ENCODE assay signal across 8 mouse cellular contexts in the genomic region with DNA sequence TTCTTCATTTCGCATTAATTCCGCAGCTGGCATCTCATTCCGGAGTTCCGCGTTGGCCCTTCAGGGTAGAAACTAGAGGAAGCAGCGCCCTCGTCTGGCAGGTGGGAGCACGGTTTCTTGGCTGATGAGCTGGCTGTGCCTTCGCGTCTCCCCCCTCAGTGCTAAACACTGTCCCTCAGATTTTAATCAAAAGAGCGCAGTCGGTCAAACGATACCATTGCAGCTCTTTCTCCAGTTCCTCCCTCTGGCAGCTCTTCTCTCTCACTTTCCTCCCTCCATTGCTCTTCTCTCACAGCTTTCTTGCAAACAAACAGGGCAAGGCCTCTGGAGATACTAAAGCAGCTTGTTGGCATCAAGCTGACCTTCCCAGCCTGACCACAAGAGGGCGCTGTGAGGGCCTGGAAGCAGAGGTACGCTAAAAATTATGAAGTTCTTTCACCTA. TPM values are rescaled to one million over a fixed set of nuclear protein-coding genes. Genes with fewer than 3 reads are reported as not detected.
DNase-seq lines count a peak whose midpoint lies in the region; ATAC-seq and TF ChIP-seq lines count a peak whose summit lies in the region.

No protein-coding gene starts in this region.

- no peak overlapping the region for H3K9ac ChIP-seq in MEL (ENCODE audit: control insufficient read depth, low read depth, low read length, poor library complexity, severe bottlenecking)
- no peak overlapping the region for H3K9ac ChIP-seq in forebrain, postnatal 0 days

- no peaks in the 10 kb centered on the region for H3K4me1 ChIP-seq in MEL (ENCODE audit: control insufficient read depth in 1 of 2, insufficient read depth in 2 of 2, low read length in 2 of 2)
- H3K4me1 ChIP-seq in forebrain, postnatal 0 days (ENCODE audit: insufficient read depth) = 0 out of 2 replicates have a peak, but pooled peaks cover 8% of the 10 kb centered on the region
- H3K4me1 ChIP-seq in lung, adult 2 months (ENCODE audit: control insufficient read depth, insufficient read depth, low read length) = no peaks in the 10 kb centered on the region

- H3K36me3 ChIP-seq in MEL (ENCODE audit: control insufficient read depth in 1 of 2, insufficient read depth in 2 of 2, low read length in 2 of 2) = no peaks in the 10 kb centered on the region
- no peaks in the 10 kb centered on the region for H3K36me3 ChIP-seq in forebrain, postnatal 0 days (ENCODE audit: insufficient read depth)

- H3K79me2 ChIP-seq in MEL (ENCODE audit: control insufficient read depth, insufficient read depth, low read length, poor library complexity) = no peaks in the 10 kb centered on the region

- no peak for TF ChIP-seq POLR2A in MEL (IDR thresholded peaks at IDR 0.05; ENCODE audit: control insufficient read depth in 1 of 2, insufficient read depth in 1 of 2, low read depth in 1 of 2, low read length in 2 of 2, poor library complexity in 1 of 2)
- TF ChIP-seq POLR2A in lung, adult 2 months (IDR thresholded peaks at IDR 0.05; ENCODE audit: borderline replicate concordance, extremely low read depth, low read depth, low read length) = no peak

- H3K4me3 ChIP-seq in MEL (ENCODE audit: control insufficient read depth in 1 of 2, insufficient read depth in 1 of 2, low read depth in 2 of 2, low read length in 2 of 2) = no peak overlapping the region
- H3K4me3 ChIP-seq in forebrain, postnatal 0 days (ENCODE audit: low read depth, low read length) = 0 out of 2 replicates have a peak overlapping the region, but pooled peaks have one; percentile 11
- H3K4me3 ChIP-seq in layer of hippocampus, adult 2 months = peak overlapping the region; percentile 28
- H3K4me3 ChIP-seq in lung, adult 2 months (replicated peaks; ENCODE audit: extremely low read depth, low read depth, low read length) = no peak overlapping the region

- peak; percentile 73 for DNase-seq in MEL (ENCODE audit: low read depth, low spot score)
- DNase-seq in cerebellum, adult 18-20 months = peak; percentile 94
- peak; percentile 89 for DNase-seq in forebrain, postnatal 0 days
- peak; percentile 93 for DNase-seq in heart, postnatal 4 days
- DNase-seq in layer of hippocampus, adult 2 months (ENCODE audit: low spot score in 2 of 2) = peak; percentile 88 to 92
- DNase-seq in lung, adult 2 months = peak; percentile 90
- peak; percentile 85 for DNase-seq in testis, postnatal 14 days (ENCODE audit: low spot score)

- no peak overlapping the region for H3K27ac ChIP-seq in MEL (ENCODE audit: control insufficient read depth, low read depth, low read length)
- no peak overlapping the region for H3K27ac ChIP-seq in forebrain, postnatal 0 days (ENCODE audit: low read depth, low read length)
- peak overlapping the region; percentile 49; the same call in 1 of the 2 replicates for H3K27ac ChIP-seq in layer of hippocampus, adult 2 months

- 1% methylated on average over 15 of the region's 15 CpGs for WGBS in forebrain, postnatal 0 days
- WGBS in lung, adult 2 months = 2% methylated on average over 15 of the region's 15 CpGs

- no peak for TF ChIP-seq EP300 in MEL (IDR thresholded peaks at IDR 0.05; ENCODE audit: low read depth in 1 of 2, low read length in 2 of 2)

- TF ChIP-seq RAD21 in MEL (IDR thresholded peaks at IDR 0.05; ENCODE audit: low read depth, low read length) = peak; percentile 31

- peak overlapping the region; percentile 26; the same call in 1 of the 2 replicates for H3K4me2 ChIP-seq in forebrain, postnatal 0 days (ENCODE audit: low read depth)

- H3K9me3 ChIP-seq in MEL (replicated peaks; ENCODE audit: insufficient read depth, low read length) = no peaks in the 10 kb centered on the region
- no peaks in the 10 kb centered on the region for H3K9me3 ChIP-seq in forebrain, postnatal 0 days (ENCODE audit: low read length)

- ATAC-seq in forebrain, postnatal 0 days = peak; percentile 80
- ATAC-seq in neutrophil, adult 5-6 weeks (ENCODE audit: extremely low read depth, insufficient number of reproducible peaks, low FRiP score, poor library complexity, severe bottlenecking) = peak; percentile 83

- TF ChIP-seq CTCF in MEL (IDR thresholded peaks at IDR 0.05 in 2 of 3, conservative IDR thresholded peaks at IDR 0.05 in 1 of 3; ENCODE audit: control insufficient read depth in 1 of 3, insufficient read depth in 1 of 3, low read depth in 2 of 3, low read length in 3 of 3, poor library complexity in 1 of 3, severe bottlenecking in 1 of 3) = peak; percentile 73 to 91 (median 79)
- peak; percentile 77 for TF ChIP-seq CTCF in forebrain, postnatal 0 days (IDR thresholded peaks at IDR 0.05; ENCODE audit: low read depth)
- peak; percentile 90 for TF ChIP-seq CTCF in layer of hippocampus, adult 2 months (conservative IDR thresholded peaks at IDR 0.05)
- peak; percentile 91 for TF ChIP-seq CTCF in lung, adult 2 months (IDR thresholded peaks at IDR 0.05; ENCODE audit: insufficient read depth, low read length)

- no peaks in the 10 kb centered on the region; a peak in 1 of 4 replicates for H3K27me3 ChIP-seq in MEL (ENCODE audit: control insufficient read depth in 1 of 2, insufficient read depth in 2 of 2, low read length in 2 of 2)
- no peaks in the 10 kb centered on the region for H3K27me3 ChIP-seq in forebrain, postnatal 0 days (ENCODE audit: insufficient read depth, low read length)

TF ChIP-seq in MEL, 35 proteins besides CTCF, POLR2A, EP300 and RAD21:
- TF ChIP-seq TCF12 (IDR thresholded peaks at IDR 0.05; ENCODE audit: low read depth, low read length) (no peak), NRF1 (IDR thresholded peaks at IDR 0.05; ENCODE audit: insufficient read depth, low read depth, low read length, poor library complexity, severe bottlenecking) (no peak), SMC3 (IDR thresholded peaks at IDR 0.05; ENCODE audit: low read depth, low read length) (peak; percentile 66), USF2 (IDR thresholded peaks at IDR 0.05; ENCODE audit: borderline replicate concordance in 1 of 2, insufficient read depth in 1 of 2, low read depth in 1 of 2, low read length in 2 of 2) (no peak)
TF ChIP-seq in MEL: peak in this region for 1.

RNA-seq across cellular contexts. Expression of gene Dnase1l3, which starts 2.9 kb away (rescaled TPM):
- total RNA-seq in MEL (2012; rRNA removed) = not detected in 2 replicates
- not detected for polyA plus RNA-seq in MEL (2012; ENCODE audit: insufficient read depth in 1 of 2, insufficient read length in 2 of 2, low read depth in 1 of 2, low replicate concordance in 2 of 2, missing spikeins in 1 of 2)
- total RNA-seq in forebrain, postnatal 0 days (2014; rRNA removed) = not detected in 2 replicates
- polyA plus RNA-seq in forebrain, postnatal 0 days (2015; fragmentation: Nextera tagmentation; extraction: Ambion mirVana) = 0.05 and 0.10 TPM in 2 replicates
- not detected for total RNA-seq in heart, postnatal 4 days (2021)
- not detected for total RNA-seq in layer of hippocampus, adult 2 months (2021)
- polyA plus RNA-seq in lung, adult 2 months (2012; rRNA removed) = 1.5 and 1.9 TPM in 2 replicates
- 0.74 and 1.3 TPM in 2 replicates for total RNA-seq in neutrophil, adult 5-6 weeks (2017)

RNA-seq across cellular contexts. Expression of gene Abhd6, which starts 5.4 kb away (rescaled TPM):
- not detected in 2 replicates for total RNA-seq in MEL (2012; rRNA removed)
- polyA plus RNA-seq in MEL (2012; ENCODE audit: insufficient read depth in 1 of 2, insufficient read length in 2 of 2, low read depth in 1 of 2, low replicate concordance in 2 of 2, missing spikeins in 1 of 2) = not detected
- total RNA-seq in forebrain, postnatal 0 days (2014; rRNA removed) = 8.0 and 11.2 TPM in 2 replicates
- 28.5 and 36.2 TPM in 2 replicates for polyA plus RNA-seq in forebrain, postnatal 0 days (2015; fragmentation: Nextera tagmentation; extraction: Ambion mirVana)
- 1 to 10 TPM; 5.1 to 5.8 TPM for total RNA-seq in heart, postnatal 4 days (2021)
- 10 to 100 TPM; 77.1 to 78.0 TPM for total RNA-seq in layer of hippocampus, adult 2 months (2021)
- polyA plus RNA-seq in lung, adult 2 months (2012; rRNA removed) = 7.6 and 13.2 TPM in 2 replicates
- total RNA-seq in neutrophil, adult 5-6 weeks (2017) = 3.4 and 7.2 TPM in 2 replicates

RNA-seq across cellular contexts. Expression of gene Gm45521, which starts 40.2 kb away (rescaled TPM):
- total RNA-seq in MEL (2012; rRNA removed) = not detected in 2 replicates
- polyA plus RNA-seq in MEL (2012; ENCODE audit: insufficient read depth in 1 of 2, insufficient read length in 2 of 2, low read depth in 1 of 2, low replicate concordance in 2 of 2, missing spikeins in 1 of 2) = not detected
- total RNA-seq in forebrain, postnatal 0 days (2014; rRNA removed) = 0.31 TPM in 1 of 2 replicates, not detected in the other
- polyA plus RNA-seq in forebrain, postnatal 0 days (2015; fragmentation: Nextera tagmentation; extraction: Ambion mirVana) = not detected in 2 replicates
- total RNA-seq in heart, postnatal 4 days (2021) = not detected
- total RNA-seq in layer of hippocampus, adult 2 months (2021) = not detected
- polyA plus RNA-seq in lung, adult 2 months (2012; rRNA removed) = not detected in 2 replicates
- not detected in 2 replicates for total RNA-seq in neutrophil, adult 5-6 weeks (2017)

Comparison
In these comparisons a context has a peak if more than half of its experiments do, and no peak if none do; other contexts are left out.
1. H3K4me3 ChIP-seq: peak in forebrain, postnatal 0 days (single experiment) and layer of hippocampus, adult 2 months (single experiment); none in MEL (0 of 2) and lung, adult 2 months (single experiment).
2. Peak in every context shown above with its lines, with median percentiles within 50 percentile points of each other: DNase-seq and CTCF ChIP-seq.